Mouse (Mus musculus): Measurements from ENCODE around the gene Prkacb. TPM values are rescaled to one million over a fixed set of nuclear protein-coding genes. Genes with fewer than 3 reads are reported as not detected.

The Prkacb gene
- total RNA-seq, 2 experiments from 2014 or later, result 331 to 372 TPM

GRCm38 (mm10) chr3:146681696-146682095 lies 131.1 kb downstream of the Prkacb start:
- intact Hi-C loops (cut with DNase I), result no loop called here
- no peak for DNase-seq

DNA sequence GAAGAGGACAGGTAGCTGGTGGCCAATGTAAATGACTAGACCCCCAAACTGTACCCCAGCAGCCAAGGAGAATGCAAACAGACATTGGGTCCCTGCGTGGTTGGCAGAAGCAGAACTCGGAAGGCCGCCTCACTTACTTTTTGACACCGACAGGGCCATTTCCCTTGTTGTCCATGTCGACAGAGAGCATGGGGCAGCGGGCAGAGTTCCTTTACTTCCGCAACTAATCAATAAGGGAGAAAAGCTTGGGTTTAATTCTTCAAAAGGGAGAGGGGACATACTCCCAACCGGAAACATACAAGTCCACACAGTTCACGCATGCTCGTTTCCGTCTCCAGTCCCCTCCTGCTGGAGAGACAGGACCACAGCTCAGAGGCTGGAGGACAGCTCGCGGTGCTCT lies 132.2 kb downstream of the Prkacb start:
- intact Hi-C loops (cut with DNase I), result no loop called here
- DNase-seq, result no peak

DNA sequence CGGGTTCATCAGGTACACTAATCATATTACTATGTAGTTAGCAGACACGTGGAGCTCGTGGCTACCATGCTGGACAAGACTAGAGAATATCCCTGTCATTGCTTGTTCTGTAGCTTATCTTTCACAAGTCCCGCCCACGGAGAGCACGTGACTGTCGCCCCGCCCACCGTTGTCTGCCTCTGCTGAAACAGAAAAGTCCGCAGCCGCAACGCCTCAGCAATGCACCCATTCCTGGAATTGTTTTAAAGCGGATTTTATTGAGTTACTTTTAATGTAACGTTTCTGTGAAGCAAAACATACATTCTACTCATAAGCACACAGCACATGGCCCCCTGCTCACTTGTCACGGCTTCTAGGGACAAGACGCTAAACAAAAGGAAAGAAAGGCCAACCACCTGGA lies 133.1 kb downstream of the Prkacb start:
- DNase-seq, result no peak
- intact Hi-C loops (cut with DNase I), result no loop called here

Other genes starting within 250 kb of the Prkacb start
- gene Uox, start 242.6 kb downstream of the Prkacb start, total RNA-seq (2021), result under 1 TPM; 0.18 to 0.38 TPM
- gene Dnase2b, start 197.4 kb downstream of the Prkacb start, total RNA-seq (2021), result not detected
- under 1 TPM in 1 of 2 experiments, not detected in 1; 0.20 TPM for gene 4930503B20Rik, start 161.7 kb downstream of the Prkacb start, total RNA-seq (2021)
- under 1 TPM in 1 of 2 experiments, not detected in 1; 0.48 TPM for gene Samd13, start 127.4 kb downstream of the Prkacb start, total RNA-seq (2021)
- gene Ttll7, start 39.4 kb upstream of the Prkacb start, total RNA-seq (2021), result 10 to 100 TPM; 48.8 to 49.4 TPM

Data from left cerebral cortex, postnatal 4 days (tissue).